Mouse (Mus musculus) intestine, embryonic 14.5 days (tissue): ENCODE measurements around the gene Tmem191c. TPM values are rescaled to one million over a fixed set of nuclear protein-coding genes. Genes with fewer than 3 reads are reported as not detected.

Experiments used
- ATAC-seq: fragments of 200-750 bp; cut with Nextera tagmentation; replicated peaks from 2 replicates; pipeline ENCODE4 v1.8.0; 2017; ENCODE audit warnings: low read depth, moderate number of reproducible peaks, moderate TSS enrichment, moderate library complexity; ENCODE audit not compliant: low FRiP score, low TSS enrichment
- DNase-seq: peaks from one replicate; pipeline ENCODE4 v3.0.0-alpha.2; 2018; ENCODE audit warnings: low spot score
- H3K27ac ChIP-seq: fragments of 300-500 bp; sonication (generic); 2 replicates; pipeline ENCODE4 v1.5.1; 2014; ENCODE audit warnings: low read depth, mild to moderate bottlenecking, control low read depth
- H3K27me3 ChIP-seq: fragments of 300-500 bp; sonication (generic); replicated peaks from 2 replicates; pipeline ENCODE4 v1.6.1; 2014; ENCODE audit warnings: low read length, control low read depth; ENCODE audit not compliant: control insufficient read depth, insufficient read depth
- H3K36me3 ChIP-seq: fragments of 300-500 bp; sonication (generic); 2 replicates; pipeline ENCODE4 v1.6.1; 2014; ENCODE audit warnings: low read length, control low read depth; ENCODE audit not compliant: control insufficient read depth, insufficient read depth
- H3K4me1 ChIP-seq: fragments of 300-500 bp; sonication (generic); replicated peaks from 2 replicates; pipeline ENCODE4 v1.6.1; 2014; ENCODE audit warnings: low read length, control low read depth, mixed read lengths; ENCODE audit not compliant: control insufficient read depth, insufficient read depth
- H3K4me2 ChIP-seq: fragments of 300-500 bp; sonication (generic); 2 replicates; pipeline ENCODE4 v1.6.1; 2014; ENCODE audit warnings: low read length
- H3K4me3 ChIP-seq: fragments of 300-500 bp; sonication (generic); 2 replicates; pipeline ENCODE4 v1.5.1; 2014; ENCODE audit warnings: low read depth, low read length, control low read depth, mixed read lengths
- H3K9ac ChIP-seq: fragments of 300-500 bp; sonication (generic); 2 replicates; pipeline ENCODE4 v1.6.1; 2014; ENCODE audit warnings: mild to moderate bottlenecking, low read length
- H3K9me3 ChIP-seq: fragments of 300-500 bp; sonication (generic); 2 replicates; pipeline ENCODE4 v1.6.1; 2016; ENCODE audit warnings: low read length, control low read depth; ENCODE audit not compliant: control insufficient read depth
- WGBS: fragments of 180-500 bp; shearing (Covaris S2); extraction: QIAGEN DNeasy Blood & Tissue Kit; methylation state at CpG from one replicate; pipeline ENCODE4 v1.1.7; 2014; 5-methylcytosine and 5-hydroxymethylcytosine counted together
- polyA plus RNA-seq: library from polyadenylated mRNA; unstranded; fragments of >200 nt; fragmentation: Nextera tagmentation; extraction: Ambion mirVana; gene quantifications from 2 replicates; pipeline ENCODE4 v1.2.1, GENCODE M21; 2014

Tmem191c gene
- polyA plus RNA-seq, 1 experiment from 2014 or later = 10.8 TPM

DNA sequence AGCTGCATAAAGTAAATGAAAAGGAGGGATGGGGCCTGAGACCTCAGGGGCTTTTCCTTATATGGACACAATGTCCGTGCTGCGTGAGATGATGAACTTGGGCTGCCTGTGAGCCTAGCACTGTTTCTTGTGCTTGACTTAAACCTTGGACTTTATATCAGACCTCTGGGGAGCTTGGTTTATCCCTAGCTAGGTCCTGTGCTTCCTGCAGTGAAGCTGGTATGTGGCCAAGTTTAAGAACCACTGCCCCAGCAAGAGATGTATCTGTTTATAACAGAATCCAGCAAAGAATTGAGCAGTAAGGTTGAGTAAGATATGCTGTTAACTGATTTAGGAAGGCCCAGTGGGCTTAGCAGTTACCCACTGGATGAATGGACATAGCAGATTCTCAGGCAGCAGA lies 36.5 kb upstream of the Tmem191c start:
- Histone ChIP-seq H3K36me3 (no peaks in the 10 kb centered on the region), H3K9me3 (no peaks in the 10 kb centered on the region), H3K27me3 (no peaks in the 10 kb centered on the region), H3K4me2 (no peak overlapping the region), H3K27ac (0 out of 2 replicates have a peak overlapping the region, but pooled peaks have one; percentile 22), H3K9ac (no peak overlapping the region), H3K4me1 (peaks cover 49% of the 10 kb centered on the region), H3K4me3 (no peak overlapping the region)
- ATAC-seq (no peak), DNase-seq (no peak)
- 51% methylated on average over 2 of the region's 2 CpGs for WGBS

DNA sequence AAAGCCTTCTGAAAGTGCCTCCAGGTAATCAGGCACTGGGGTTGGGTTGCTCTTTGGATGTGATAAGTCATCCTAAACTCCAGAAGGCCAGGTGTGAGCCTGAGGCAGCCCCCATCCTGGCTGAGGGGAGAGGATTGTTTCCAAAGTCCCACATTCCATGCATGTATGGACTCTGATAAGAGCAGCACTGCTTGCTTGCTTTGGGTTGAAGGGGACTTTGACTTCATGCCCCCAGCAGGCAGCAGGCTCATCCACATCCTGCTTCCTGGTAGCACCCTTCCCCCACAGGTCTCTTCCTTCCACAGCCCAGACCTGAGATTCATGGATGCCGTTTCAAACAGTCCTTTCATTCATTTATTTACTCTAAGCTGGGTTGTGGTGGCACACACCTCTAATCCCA lies 32.1 kb upstream of the Tmem191c start:
- no peak overlapping the region for H3K4me3 ChIP-seq
- WGBS = 20% methylated on average over 1 of the region's 1 CpGs
- no peaks in the 10 kb centered on the region for H3K36me3 ChIP-seq
- H3K27ac ChIP-seq = 0 out of 2 replicates have a peak overlapping the region, but pooled peaks have one; percentile 33
- H3K27me3 ChIP-seq = no peaks in the 10 kb centered on the region
- H3K9ac ChIP-seq = no peak overlapping the region
- no peak for DNase-seq
- H3K9me3 ChIP-seq = no peaks in the 10 kb centered on the region
- peaks cover 27% of the 10 kb centered on the region for H3K4me1 ChIP-seq
- no peak for ATAC-seq
- H3K4me2 ChIP-seq = no peak overlapping the region

DNA sequence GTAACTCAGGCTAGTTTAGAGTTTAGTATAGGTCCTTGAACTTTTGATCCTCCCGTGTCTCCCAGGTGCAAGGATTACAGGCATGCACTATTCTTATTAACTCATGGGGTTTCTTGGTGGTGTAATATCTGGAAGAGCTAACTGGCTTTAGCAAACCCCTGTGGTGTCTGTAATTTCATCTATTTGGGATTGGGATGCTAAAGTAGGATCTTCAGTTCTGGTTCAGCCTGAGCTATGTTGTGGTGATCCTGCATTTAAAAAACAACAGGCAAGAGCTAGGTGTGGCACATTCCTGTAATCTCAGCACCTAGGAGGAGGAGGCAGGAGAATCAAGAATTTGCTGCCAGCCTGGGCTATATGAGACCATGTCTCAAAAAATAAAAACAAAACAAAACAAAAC lies 30.9 kb upstream of the Tmem191c start:
- ATAC-seq (no peak), DNase-seq (no peak)
- Histone ChIP-seq H3K9ac (no peak overlapping the region), H3K4me3 (no peak overlapping the region), H3K4me1 (peaks cover 20% of the 10 kb centered on the region), H3K4me2 (no peak overlapping the region), H3K9me3 (no peaks in the 10 kb centered on the region), H3K27me3 (no peaks in the 10 kb centered on the region), H3K27ac (no peak overlapping the region), H3K36me3 (no peaks in the 10 kb centered on the region)
- WGBS = 66% methylated on average over 1 of the region's 1 CpGs

DNA sequence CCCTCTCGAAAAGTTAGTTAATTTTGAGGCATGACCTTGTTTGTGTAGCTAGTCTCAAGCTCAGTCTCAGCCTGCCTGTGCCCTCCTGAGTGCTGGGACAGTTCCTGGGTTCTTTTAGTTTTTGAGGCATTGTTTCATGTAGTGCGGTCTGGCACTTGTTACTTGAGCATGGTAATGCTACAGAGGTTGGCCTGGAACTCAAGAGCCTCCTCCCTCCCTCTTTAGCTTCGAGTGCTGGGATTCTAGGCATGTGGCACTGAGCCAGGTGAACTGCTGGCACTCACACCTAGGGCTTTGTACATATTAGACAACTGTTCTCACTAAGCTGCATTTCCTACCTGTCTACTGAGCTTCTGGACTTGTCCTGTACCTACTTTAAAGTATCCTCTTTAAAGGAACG lies 28.1 kb upstream of the Tmem191c start:
- DNase-seq = no peak
- WGBS = 63% methylated on average over 4 of the region's 4 CpGs

DNA sequence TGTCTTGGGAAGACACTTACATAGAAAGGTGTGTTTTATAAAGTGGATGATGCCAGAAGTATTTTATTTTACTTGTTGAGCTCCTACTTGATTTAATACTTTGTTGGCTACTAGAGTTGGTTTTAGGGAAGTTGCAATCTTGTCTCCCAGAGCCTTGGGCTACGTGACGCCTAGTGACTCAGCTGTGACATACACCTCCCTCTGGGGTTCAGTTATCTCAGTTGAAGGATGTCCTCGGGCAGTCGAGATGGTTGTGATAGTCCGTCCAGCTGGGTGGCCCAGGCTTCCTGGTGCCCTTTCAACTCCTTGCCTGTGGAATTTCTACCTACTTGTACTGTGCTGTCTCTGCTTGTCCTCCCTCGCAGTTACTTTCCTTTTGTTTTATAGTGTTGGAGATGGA lies 26.7 kb upstream of the Tmem191c start:
- no peak for DNase-seq
- WGBS = 41% methylated on average over 6 of the region's 6 CpGs
- ATAC-seq = no peak
- H3K4me2 ChIP-seq = no peak overlapping the region
- no peak overlapping the region for H3K27ac ChIP-seq
- no peaks in the 10 kb centered on the region for H3K9me3 ChIP-seq
- no peaks in the 10 kb centered on the region for H3K36me3 ChIP-seq
- H3K27me3 ChIP-seq = no peaks in the 10 kb centered on the region
- peaks cover 34% of the 10 kb centered on the region for H3K4me1 ChIP-seq
- no peak overlapping the region for H3K4me3 ChIP-seq
- H3K9ac ChIP-seq = no peak overlapping the region

More for the DNA sequence above, 28.1 kb upstream of the Tmem191c start:
- H3K4me1 ChIP-seq = peaks cover 31% of the 10 kb centered on the region; the same call in 1 of the 2 replicates
- no peaks in the 10 kb centered on the region for H3K9me3 ChIP-seq
- H3K36me3 ChIP-seq = no peaks in the 10 kb centered on the region
- no peak overlapping the region for H3K27ac ChIP-seq
- ATAC-seq = no peak
- H3K27me3 ChIP-seq = no peaks in the 10 kb centered on the region
- H3K9ac ChIP-seq = no peak overlapping the region
- H3K4me3 ChIP-seq = no peak overlapping the region
- H3K4me2 ChIP-seq = no peak overlapping the region

DNA sequence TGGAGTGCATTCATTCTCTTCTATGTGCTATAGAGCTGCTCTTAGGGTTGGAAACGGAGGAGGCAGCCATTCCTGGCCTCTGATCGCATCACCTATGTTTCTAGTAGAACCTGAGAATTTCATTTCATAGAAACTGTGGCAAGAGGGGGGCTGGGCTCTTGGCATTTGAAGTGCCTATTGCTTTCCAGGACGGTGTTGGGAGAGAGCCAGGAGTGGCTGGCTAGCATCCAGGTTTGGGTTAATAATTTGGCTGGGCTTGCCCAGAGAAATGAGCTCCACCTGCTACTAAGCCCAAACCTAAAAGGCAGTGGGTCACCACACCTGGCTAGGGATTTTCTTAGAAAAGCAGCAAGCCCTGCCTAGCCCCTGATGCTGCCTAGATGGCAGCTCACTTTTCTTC lies 24.3 kb upstream of the Tmem191c start:
- Histone ChIP-seq H3K9ac (no peak overlapping the region), H3K4me3 (no peak overlapping the region), H3K27ac (no peak overlapping the region), H3K27me3 (no peaks in the 10 kb centered on the region), H3K9me3 (no peaks in the 10 kb centered on the region), H3K4me1 (peaks cover 35% of the 10 kb centered on the region), H3K36me3 (peaks cover 8% of the 10 kb centered on the region; the same call in 1 of the 2 replicates), H3K4me2 (no peak overlapping the region)
- WGBS = 63% methylated on average over 3 of the region's 3 CpGs
- DNase-seq (no peak), ATAC-seq (no peak)

DNA sequence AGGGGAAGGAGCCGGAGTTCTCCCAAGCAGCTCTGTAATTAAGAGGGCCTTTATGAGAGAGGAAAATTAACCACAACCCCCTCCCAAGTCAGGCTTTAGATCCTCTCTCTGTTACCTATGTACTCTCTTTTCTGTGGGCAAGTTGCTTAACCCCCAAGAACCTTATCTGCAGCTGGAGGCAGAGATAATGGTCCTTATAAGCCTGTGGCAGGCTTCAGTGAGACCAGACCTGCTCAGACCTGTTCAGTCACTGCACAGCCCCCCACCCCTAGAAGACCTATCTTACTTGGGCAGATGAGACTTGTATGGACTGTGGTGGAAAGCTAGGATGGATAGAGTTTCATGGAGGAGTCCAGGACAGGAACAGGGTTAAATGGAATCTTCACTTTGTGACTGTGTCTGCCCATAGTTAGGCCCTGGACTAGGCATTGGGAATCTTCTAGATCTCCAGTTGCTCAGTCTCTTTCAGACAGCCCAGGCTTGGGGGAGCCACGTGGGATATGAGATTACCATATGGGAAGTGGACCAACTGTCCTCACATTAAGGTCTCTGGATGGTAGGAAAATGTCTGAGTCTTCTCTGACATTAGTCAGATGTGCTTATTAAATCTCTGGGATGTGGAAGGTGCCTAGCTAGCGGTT lies 23.7 kb upstream of the Tmem191c start:
- 69% methylated on average over 3 of the region's 3 CpGs for WGBS
- H3K27ac ChIP-seq = no peak overlapping the region

DNA sequence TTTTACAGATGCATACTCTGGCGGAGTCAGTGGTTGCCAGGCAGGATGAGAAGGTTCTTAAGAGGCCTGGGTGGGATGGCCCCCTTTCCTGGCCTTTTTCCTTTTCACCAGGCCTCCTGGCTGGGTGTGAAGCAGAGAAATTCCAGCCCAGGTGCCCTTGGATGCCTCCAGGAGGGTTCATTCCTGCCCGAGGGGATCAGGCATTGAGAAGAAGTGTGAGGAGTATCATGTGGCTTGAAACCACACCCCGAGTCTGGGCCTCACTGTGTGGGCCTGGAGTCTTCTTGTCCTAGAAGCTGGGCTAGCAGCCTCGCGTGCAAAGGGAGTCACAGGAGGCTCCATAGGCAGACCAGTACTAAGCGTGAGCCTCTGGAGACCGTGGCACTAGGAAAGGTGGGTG lies 23.0 kb upstream of the Tmem191c start:
- no peak overlapping the region for H3K4me3 ChIP-seq
- H3K27ac ChIP-seq = no peak overlapping the region
- H3K36me3 ChIP-seq = peaks cover 19% of the 10 kb centered on the region
- no peak for ATAC-seq
- H3K4me2 ChIP-seq = no peak overlapping the region
- no peaks in the 10 kb centered on the region for H3K9me3 ChIP-seq
- no peak overlapping the region for H3K9ac ChIP-seq
- H3K4me1 ChIP-seq = peaks cover 31% of the 10 kb centered on the region
- no peaks in the 10 kb centered on the region for H3K27me3 ChIP-seq
- no peak for DNase-seq
- WGBS = 56% methylated on average over 7 of the region's 7 CpGs

More for the DNA sequence above, 23.7 kb upstream of the Tmem191c start:
- no peak overlapping the region for H3K4me3 ChIP-seq
- no peaks in the 10 kb centered on the region for H3K9me3 ChIP-seq
- H3K36me3 ChIP-seq = peaks cover 13% of the 10 kb centered on the region
- DNase-seq (no peak), ATAC-seq (0 out of 2 replicates have a peak, but pooled peaks have one; percentile 26)
- no peak overlapping the region for H3K4me2 ChIP-seq
- H3K27me3 ChIP-seq = no peaks in the 10 kb centered on the region
- no peak overlapping the region for H3K9ac ChIP-seq
- H3K4me1 ChIP-seq = peaks cover 35% of the 10 kb centered on the region

DNA sequence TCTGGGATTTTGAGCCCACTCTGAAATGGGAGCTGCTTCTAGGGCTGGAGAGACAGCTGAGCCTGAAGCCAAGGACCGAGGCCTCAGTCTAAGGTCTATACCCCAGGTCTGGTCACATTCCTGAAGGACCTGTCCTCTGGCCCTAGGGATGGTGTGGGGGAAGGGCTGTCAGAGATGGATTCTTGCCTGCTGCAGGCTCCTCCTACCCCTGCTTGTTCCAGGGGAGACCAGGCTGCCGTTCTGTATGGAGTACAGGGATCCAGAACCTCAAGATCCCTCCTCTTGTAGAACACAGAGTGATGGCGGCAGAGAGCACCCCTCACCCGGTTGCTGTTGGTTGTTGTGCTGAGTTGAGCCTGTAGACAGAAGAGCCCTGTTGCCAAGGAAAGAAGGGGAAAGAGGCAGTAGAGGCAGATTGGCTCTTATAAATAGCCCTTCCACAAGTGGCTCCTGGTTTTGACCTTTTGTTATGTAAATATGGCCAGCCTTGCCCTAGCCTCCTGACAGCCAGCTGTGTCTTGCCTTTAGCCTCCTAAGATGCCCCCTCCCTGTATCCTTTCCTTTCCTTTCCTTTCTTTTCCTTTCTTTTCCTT lies 21.8 kb upstream of the Tmem191c start:
- Histone ChIP-seq H3K4me2 (no peak overlapping the region), H3K9me3 (no peaks in the 10 kb centered on the region), H3K27ac (no peak overlapping the region), H3K36me3 (peaks cover 31% of the 10 kb centered on the region), H3K27me3 (no peaks in the 10 kb centered on the region), H3K4me3 (no peak overlapping the region), H3K9ac (no peak overlapping the region), H3K4me1 (peaks cover 27% of the 10 kb centered on the region)
- ATAC-seq (no peak), DNase-seq (no peak)
- 32% methylated on average over 4 of the region's 4 CpGs for WGBS
